Mouse (Mus musculus) layer of hippocampus, postnatal 25 days (tissue): ENCODE measurements around the gene Gm35549. TPM values are rescaled to one million over a fixed set of nuclear protein-coding genes. Genes with fewer than 3 reads are reported as not detected.
"Not testable (repeated sequence)": the region's sequence is repeated elsewhere in the genome, so short reads cannot be mapped to it uniquely, and the experiment has no call there.

ENCODE experiments used
- DNase-seq, 2 experiments: peaks; one replicate each; pipeline ENCODE4 v3.0.0; 2022; ENCODE audit warnings: mixed read lengths in 2 of 2, low spot score in 1 of 2; ENCODE audit errors: extremely low spot score in 1 of 2
- total RNA-seq, 2 experiments: library from RNA; stranded (reverse); gene quantifications; 2 replicates each; pipeline ENCODE4 v1.2.3; 2021

Gm35549 gene
- not detected for total RNA-seq

DNA sequence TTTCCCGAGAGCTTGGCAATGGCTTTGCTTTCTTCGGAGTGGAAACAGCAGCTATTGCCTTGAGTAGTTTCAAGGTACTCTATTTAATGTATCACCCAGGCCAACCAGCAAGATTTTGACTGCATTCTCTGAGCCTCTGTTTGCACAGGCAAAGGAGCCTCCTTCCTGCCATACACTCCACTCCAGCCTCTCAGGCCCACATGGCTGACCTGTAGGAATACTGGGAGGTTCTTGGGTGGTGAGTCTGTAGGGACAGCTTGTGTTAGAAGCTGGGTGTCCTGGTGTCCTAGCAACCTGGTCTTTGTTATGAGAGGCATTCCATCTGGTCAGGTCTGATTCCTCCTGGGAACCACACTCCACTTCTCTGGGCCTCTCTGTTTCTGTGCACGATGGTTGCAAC, at the start of gene Gm35549:
Gm35549 (minus strand) TSS at position 276 of the 400 bp plus-strand sequence.
- DNase-seq: no peak

DNA sequence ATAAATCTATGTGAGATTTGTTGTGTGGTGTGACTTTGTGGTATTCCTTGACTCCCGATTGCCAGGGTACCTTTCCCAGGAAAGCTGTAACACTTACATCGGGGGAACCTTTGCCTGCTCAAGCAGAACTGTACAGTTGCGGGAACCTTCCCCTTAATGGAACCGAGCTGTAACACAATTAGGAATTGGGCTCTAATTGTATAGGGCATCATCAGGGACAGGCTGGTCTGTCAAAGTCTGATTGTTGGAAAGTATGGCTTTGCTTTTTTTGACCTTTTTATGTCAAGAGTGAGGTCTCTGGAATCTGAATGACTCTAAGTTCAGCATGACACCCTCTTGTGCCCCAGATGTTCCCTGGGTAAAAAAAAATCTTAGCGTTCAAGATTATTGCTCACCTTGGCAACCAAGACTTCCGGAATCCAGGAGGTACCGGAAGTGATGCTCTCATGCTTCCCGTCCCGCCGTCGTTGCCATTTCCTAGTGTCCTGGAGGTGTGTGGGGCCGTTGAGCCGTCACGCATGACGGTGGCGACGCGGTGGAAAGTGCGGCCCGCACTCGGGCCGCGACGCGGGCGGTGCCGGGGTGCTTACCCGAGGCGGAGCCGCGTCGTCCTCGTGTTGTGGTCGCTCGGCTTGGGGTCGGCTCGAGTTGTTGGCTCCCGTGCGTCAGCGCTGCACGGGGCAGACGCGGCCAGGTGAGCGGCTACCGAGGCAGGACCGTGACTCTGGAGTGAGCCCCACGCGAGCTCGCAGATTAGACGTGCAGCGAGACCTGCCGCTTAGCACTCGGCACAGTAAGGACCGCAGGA, 42.7 kb upstream of the Gm35549 start:
- peak; percentile 43 to 49 for DNase-seq

DNA sequence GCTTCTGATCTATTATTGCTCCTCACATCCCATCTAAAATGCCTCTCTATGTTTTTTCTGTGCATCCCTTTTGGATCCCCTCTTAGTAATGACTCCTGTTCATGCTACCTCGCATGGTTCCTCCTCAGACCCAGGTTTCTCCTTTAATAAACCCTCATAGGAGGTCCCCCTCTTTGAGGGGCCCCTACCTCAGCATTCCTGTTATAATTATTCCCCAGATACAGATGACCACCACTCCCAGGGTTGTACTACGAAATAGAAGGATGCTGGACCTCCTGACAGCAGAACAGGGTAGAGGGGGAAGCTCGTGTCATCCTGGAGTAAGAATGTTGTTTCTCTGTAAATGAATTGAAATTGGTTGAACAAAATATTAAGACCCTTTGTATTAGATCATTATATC, 41.5 kb upstream of the Gm35549 start, which contains the start of gene Zkscan7:
Zkscan7 (plus strand) TSS at position 301 of the 400 bp plus-strand sequence.
- DNase-seq: no peak

DNA sequence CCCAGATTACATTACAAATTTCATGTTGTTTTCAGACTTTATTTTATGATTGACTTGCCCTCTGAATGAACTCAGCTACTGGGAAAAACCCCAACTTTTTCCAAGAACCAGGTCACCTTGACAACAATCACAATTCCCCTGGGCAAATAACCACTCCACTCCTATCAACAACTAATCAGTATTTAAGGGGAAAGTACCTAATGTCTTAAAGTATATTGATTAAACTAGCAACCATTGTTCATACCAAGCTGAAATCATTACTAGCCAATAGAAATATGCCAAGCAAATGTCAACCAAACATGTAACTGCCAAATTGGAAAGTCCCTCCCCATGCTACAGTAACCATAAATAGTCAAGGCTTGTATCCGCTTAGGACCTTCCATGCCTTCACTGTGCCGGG, 31.3 kb upstream of the Gm35549 start:
- no peak for DNase-seq

DNA sequence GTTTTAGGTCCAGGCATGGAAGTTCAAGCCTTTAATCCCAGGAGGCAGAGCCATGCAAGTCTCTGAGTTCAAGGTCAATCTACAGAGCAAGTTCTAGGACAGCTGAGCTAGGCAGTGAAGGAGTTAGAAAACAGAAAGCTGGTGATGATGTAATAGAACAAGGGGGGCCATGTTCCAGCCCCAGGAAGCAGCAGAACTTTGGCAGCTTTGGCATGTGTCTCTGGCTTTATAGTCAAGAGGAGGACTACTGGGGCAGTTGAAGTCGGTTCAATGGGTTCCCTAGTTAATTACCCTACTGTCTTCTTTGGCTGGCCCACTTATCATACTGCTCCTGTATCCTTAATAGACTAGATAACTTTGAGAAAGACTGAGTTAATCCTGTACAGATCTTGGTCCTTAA, 30.8 kb upstream of the Gm35549 start:
- no peak for DNase-seq

DNA sequence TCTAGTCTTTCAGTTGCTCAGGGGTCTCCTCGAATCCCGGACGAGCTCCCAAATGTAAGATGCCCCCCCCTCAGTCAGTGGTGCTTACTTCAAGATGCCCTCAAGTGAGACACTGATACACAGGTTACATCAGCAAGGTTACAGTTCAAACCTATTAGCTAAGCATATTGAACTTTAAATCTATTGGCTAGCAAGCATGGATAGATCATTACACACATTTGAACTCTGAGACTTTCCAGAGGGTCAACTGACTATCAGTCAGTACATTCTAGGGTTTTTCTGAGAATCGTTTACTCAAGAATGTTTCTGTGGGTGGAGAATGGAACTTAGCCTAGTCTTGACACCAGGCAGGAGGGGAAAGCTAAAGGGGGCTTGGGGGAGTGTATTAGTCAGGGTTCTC, 28.8 kb upstream of the Gm35549 start:
- no peak for DNase-seq

DNA sequence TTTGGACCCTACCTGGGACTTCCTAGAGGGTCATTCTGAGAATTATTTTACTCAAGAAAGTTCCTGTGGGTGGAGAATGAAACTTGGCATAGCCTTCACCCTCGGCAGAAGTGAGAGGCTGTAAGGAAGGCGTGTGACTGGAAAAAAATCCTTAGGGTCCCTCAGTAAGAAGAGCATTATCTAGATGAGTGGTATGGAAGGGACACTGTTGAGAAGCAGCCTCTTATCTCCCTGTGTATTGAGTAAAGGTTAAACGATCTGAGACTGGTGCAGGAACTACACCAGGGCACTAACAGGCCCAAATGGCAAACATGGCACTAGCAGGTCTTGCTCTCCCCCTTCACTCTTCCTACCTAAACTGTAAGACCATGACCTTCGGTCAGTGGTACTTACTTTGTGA, 22.4 kb upstream of the Gm35549 start:
- no peak for DNase-seq

DNA sequence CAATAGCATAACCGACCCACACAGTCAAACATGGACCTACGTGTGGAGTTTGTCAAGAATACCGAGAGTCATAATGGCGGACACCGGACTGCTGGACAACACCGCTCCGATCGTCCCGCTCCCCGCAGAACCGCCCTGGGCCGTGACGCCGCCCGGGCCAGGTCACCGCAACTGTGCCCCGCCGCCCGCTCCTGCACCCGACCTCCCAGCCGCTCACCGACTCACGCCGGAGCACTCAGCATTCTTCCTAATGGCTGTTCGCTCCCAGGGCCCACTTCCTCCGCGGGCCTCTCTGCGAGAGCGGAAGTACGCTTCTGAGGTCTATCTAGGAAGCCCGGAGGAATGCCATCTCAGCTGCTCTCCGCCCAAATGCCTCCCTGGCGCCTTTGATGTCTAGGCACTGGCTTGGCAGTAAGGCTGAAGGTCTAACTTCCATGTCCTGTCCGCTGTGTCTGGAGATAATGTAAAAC, 21.9 kb upstream of the Gm35549 start, which contains the start of gene Zfp445:
Zfp445 (minus strand) TSS at position 310 of the 470 bp plus-strand sequence.
- peak; percentile 59 to 64 for DNase-seq

DNA sequence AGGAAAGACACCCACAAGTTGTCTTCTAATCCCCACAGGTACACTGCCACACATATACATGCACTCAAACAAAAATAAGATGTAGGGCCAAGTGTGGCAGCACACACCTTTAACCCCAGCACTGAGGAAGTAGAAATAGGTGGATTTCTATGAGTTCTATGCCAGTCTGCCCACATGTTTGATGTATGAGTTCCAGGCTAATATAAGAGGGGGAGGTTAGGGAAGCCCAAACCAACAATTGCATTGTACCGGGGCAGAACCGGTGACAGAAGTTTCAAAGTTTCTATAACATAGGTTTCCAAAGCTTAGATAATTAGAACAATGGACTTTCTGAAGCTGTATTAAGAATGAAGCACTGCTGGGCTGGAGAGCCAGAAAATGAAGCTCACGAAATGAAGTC, 21.0 kb upstream of the Gm35549 start:
- no peak for DNase-seq

DNA sequence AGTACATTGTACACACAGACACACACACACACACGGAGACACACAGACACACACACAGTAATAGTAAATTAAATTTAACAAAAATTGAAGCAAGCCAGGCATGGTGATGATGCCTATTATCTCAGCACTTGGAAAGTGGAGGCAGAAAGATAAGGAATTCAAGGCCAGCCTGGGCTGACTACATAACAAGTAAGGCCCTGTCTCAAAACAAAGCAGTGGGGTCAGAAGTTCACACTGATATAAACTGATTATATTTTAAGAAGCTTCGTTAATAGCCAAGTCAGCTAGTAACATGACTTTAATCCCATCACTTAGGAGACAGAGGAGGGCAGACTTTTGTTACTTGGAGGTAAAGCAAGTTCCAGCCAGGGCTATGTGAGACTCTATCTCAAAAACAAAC, 19.9 kb upstream of the Gm35549 start:
- no peak for DNase-seq

DNA sequence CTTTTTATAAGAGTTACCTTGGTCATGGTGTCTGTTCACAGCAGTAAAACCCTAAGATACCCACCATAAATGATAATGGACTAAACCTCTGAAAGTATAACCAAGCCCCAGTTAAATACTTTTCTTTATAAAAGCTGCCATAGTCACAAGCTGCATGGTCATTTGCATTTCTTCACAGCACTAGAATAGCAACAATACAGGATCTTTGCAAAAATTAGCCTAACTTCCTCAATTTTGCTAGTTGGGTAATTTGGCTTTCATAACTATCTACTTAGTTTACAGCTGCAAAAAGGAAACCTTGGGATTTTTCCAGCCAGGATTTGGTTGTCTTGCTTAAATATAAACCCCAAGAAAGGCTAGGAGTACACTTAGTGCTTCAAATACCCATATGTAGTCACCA, 16.9 kb upstream of the Gm35549 start:
- no peak for DNase-seq

DNA sequence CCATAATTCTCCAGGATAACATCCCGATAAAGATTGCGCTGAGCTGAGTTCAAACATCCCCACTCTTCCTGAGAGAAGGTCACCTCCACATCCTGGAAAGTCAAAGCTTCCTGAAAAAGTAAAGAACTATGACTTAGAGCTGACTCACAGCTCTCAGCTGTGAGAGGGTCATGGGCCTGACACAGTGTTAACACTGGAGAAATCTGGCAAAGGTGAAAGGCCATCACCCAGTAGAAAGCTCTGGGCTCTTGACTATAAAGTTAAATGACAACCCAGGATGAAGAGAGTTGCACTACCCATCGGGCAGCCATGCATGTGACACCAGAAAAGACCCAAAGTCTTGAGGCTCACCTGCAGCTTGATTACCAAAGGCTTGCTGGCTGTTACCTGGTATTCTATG, 12.9 kb upstream of the Gm35549 start:
- no peak for DNase-seq

DNA sequence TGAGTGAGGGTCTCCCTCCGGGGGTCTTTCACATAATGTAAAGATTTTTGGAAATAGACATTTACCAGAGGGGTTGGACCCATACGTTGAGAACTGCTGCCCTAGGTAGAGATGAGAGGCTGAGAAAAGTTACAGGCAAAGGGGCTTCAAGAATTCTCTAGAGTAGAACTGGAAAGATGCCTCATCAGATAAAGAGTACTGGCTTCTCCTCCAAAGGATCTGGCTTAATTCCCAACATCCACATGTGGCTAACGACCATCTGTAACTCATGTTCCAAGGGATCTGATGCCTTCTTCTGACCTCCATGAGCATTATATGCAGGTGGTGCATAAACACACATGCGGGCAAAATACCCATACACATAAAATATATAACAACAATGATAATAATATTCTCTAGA, 11.8 kb upstream of the Gm35549 start:
- DNase-seq: no peak

DNA sequence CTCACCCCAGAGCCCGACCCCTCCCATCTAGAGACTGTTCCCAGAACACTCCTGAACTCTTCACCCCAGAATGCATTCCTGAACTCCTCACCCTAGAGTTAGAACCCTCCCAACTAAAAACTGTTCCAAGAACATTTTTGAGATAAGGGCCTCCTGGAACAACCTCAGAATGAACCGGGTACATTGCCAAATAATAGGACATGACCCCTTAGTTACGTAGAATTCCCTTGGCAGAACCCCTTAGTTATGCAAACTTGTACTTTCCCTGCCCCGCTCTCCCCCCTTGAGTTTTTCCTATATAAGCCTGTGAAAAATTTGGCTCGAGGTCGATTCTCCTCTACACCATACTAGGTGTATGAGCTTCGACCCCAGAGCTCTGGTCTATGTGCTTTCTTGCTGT, 11.3 kb upstream of the Gm35549 start:
- DNase-seq: not testable (repeated sequence)

DNA sequence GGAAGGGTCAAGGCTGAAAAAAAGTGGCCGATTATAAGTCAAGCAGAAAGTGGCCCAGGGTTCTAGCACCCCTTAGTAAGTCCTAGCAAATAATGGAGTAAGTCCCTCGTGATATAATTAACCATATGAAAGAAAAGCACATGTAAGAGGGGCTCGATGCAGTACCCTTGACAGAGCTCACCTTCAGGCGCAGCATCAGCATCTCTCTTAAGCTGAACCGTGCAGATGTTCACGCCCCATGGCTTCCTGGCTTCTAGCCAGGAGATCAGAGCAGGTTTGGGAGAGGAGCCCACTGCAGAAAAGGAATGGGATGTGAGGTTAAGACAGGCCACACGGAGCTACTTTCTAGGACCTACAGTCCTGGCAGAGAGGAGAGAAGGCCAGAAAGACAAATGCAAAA, 10.7 kb upstream of the Gm35549 start:
- no peak for DNase-seq

DNA sequence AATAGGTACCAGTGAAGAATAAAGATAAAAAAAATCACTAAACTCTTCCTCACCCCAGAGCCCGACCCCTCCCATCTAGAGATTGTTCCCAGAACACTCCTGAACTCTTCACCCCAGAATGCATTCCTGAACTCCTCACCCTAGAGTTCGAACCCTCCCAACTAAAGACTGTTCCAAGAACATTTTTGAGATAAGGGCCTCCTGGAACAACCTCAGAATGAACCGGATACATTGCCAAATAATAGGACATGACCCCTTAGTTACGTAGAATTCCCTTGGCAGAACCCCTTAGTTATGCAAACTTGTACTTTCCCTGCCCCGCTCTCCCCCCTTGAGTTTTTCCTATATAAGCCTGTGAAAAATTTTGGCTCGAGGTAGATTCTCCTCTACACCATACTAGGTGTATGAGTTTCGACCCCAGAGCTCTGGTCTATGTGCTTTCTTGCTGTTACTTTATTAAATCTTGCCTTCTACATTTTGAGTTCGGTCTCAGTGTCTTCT, 4.0 kb upstream of the Gm35549 start:
- not testable (repeated sequence) for DNase-seq

DNA sequence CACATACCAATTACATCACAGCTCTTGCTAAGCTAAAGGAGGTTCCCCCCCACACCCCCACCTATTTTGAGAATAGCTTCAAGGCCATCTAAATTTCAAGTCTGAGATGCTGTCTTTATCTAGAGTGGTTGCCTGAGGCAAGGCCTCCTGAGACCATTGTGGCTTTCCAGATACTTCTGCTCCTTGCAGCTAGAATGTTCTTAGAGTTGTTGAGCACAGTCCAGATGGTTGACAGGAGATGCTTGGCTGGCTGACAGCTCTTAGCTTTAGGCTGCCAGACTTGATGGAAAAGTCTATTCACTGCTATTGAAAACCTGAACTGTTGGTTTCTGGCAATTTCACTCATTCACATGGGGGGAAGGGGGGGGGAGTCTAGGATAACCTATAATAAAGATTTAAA, 2.3 kb upstream of the Gm35549 start:
- DNase-seq: peak in 1 of 2 experiments; percentile 34

DNA sequence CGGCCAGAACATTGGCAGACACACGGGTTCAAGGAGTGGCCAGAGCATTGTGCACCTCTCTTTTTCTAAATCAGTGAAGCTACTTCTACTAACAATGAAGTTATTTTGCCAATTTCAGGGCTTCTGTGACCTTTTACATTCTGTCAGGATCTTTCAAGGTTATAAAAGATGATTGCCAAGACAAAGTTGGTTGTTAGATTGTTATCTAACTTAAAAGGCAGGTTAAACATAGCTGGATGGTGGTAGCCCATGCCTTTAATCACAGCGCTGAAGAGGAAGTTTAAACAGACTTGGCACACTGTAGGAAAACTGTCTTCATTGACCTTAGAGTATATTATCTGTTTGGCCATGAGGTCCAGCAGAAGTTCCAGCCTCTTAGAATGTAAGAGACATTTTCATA, 1.8 kb upstream of the Gm35549 start:
- no peak for DNase-seq

DNA sequence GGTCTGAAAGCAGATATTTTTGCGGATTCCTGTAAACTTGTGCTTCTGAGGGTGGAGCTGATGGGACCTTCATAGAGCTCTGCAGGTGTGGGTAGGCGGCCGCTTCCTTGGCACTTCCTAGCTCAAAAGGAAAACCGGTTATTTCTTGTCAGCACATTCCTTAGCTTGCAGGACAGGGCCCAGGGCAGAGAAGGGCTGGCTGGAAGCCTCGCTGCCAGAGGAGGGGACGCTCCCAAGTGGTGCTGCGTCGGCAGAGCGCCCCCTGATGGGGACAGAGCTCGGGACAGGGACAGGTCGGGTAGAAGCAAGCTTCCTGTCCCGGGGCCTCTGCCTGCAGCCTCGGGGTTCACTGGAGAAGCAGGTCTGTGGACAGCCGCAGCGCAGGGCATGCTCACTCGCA, 6.2 kb downstream of the Gm35549 start:
- peak in 1 of 2 experiments; percentile 24 for DNase-seq

DNA sequence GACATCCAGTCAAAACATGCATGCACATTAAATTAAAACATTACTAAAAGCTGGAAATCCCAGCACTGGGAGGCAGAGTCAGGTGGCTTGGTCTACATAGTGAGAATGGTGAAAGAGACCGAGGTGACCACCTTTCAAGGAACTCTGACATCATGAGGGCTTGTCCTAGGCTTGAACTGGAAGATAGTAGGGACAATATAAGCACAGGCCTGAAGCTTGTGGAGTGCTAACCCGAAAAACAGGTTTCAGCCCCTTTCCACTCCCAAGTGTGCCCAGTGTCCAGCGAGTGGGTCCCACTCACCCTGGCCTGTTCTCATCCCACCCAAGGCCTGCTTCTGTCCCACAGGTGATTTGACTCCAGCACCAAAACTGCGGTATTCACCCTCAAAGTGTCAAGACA, 6.6 kb downstream of the Gm35549 start:
- no peak for DNase-seq

DNA sequence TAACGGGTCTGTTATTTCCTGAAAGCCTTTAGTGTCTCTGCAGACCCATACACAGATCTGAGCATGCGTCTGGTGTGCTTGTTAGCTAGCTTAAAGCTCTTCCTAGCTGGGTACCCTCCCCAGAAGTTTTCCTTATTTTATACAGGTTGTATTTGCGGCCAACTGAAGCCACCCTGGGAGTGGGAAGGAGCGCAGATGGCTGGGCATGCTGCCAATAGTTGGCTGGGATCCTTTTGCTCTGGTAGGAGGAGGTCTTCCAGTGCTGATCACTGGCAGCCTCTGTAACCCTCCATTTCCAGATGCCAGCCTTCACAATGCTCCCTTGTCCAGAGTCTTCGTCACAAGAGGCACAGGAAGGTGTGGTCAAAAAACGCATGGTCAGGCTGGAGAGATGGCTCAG, 7.0 kb downstream of the Gm35549 start:
- DNase-seq: peak; percentile 26 to 67

DNA sequence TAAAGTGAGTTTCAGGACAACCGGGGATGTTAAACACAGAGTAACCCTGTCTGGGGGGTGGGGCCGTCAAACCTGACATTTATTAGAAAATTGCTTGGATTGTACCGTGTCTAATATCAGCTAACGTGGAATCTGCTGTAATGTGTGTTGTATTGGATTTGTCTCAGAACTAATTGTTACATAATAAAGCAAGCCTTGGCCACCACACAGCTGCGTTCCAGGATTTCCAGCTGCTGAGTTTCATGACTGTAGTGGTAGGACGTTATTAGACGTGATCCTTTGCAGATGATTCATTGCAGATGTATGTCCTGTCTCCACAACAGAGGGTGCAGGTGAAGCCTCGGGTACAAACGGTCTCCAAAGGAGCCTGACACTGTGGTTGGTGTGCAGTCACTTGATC, 7.7 kb downstream of the Gm35549 start:
- no peak for DNase-seq
